Mouse (Mus musculus): ENCODE data around the gene Zdhhc20. TPM values are rescaled to one million over a fixed set of nuclear protein-coding genes. Genes with fewer than 3 reads are reported as not detected.
"Not testable (repeated sequence)": the region's sequence is repeated elsewhere in the genome, so short reads cannot be mapped to it uniquely, and the experiment has no call there.

Gene Zdhhc20
- polyA plus RNA-seq, 1 experiment from 2014 or later, result 43.9 TPM

GRCm38 (mm10) chr14:57852961-57853360, 37.1 kb downstream of the Zdhhc20 start:
- no peaks in the 10 kb centered on the region for H3K27me3 ChIP-seq
- no peak for ATAC-seq
- H3K4me2 ChIP-seq (replicated peaks), result no peak overlapping the region
- no peaks in the 10 kb centered on the region for H3K9me3 ChIP-seq
- no peak overlapping the region for H3K4me3 ChIP-seq (replicated peaks)
- H3K4me1 ChIP-seq (replicated peaks), result no peaks in the 10 kb centered on the region
- WGBS, result 51% methylated on average over 2 of the region's 2 CpGs
- no peak overlapping the region for H3K9ac ChIP-seq (replicated peaks)
- no peak overlapping the region for H3K27ac ChIP-seq
- peaks cover 35% of the 10 kb centered on the region for H3K36me3 ChIP-seq

GRCm38 (mm10) chr14:57850330-57850729, 39.7 kb downstream of the Zdhhc20 start:
- no peak overlapping the region for H3K27ac ChIP-seq
- H3K4me1 ChIP-seq (replicated peaks), result no peaks in the 10 kb centered on the region
- H3K4me2 ChIP-seq (replicated peaks), result no peak overlapping the region
- no peaks in the 10 kb centered on the region for H3K27me3 ChIP-seq
- peaks cover 32% of the 10 kb centered on the region for H3K36me3 ChIP-seq
- WGBS, result 87% methylated on average over 3 of the region's 3 CpGs
- H3K4me3 ChIP-seq (replicated peaks), result no peak overlapping the region
- H3K9me3 ChIP-seq, result no peaks in the 10 kb centered on the region
- H3K9ac ChIP-seq (replicated peaks), result no peak overlapping the region
- no peak for ATAC-seq

GRCm38 (mm10) chr14:57848646-57849045, 41.4 kb downstream of the Zdhhc20 start:
- Histone ChIP-seq H3K27ac (no peak overlapping the region), H3K36me3 (peaks cover 45% of the 10 kb centered on the region), H3K9me3 (no peaks in the 10 kb centered on the region), H3K4me2 (replicated peaks) (no peak overlapping the region), H3K4me3 (replicated peaks) (no peak overlapping the region), H3K4me1 (replicated peaks) (no peaks in the 10 kb centered on the region), H3K27me3 (no peaks in the 10 kb centered on the region), H3K9ac (replicated peaks) (no peak overlapping the region)
- 92% methylated on average over 2 of the region's 2 CpGs for WGBS
- ATAC-seq, result no peak

- 86% methylated on average over 5 of the region's 5 CpGs for whole genome bisulfite sequencing
- H3K4me3 ChIP-seq (replicated peaks); H3K9ac ChIP-seq (replicated peaks); H3K27me3 ChIP-seq; H3K27ac ChIP-seq; ATAC-seq; H3K9me3 ChIP-seq; H3K4me2 ChIP-seq (replicated peaks); H3K4me1 ChIP-seq (replicated peaks): not testable (repeated sequence)
- H3K36me3 ChIP-seq, result peaks cover 43% of the 10 kb centered on the region
These were observed 42.0 kb downstream of the Zdhhc20 start for GRCm38 (mm10) chr14:57848061-57848460.

GRCm38 (mm10) chr14:57844535-57844934, 45.5 kb downstream of the Zdhhc20 start:
- H3K27me3 ChIP-seq, result no peaks in the 10 kb centered on the region
- H3K4me1 ChIP-seq (replicated peaks), result no peaks in the 10 kb centered on the region
- 96% methylated on average over 3 of the region's 3 CpGs for WGBS
- no peak overlapping the region for H3K4me3 ChIP-seq (replicated peaks)
- H3K27ac ChIP-seq, result no peak overlapping the region
- H3K4me2 ChIP-seq (replicated peaks), result no peak overlapping the region
- no peak overlapping the region for H3K9ac ChIP-seq (replicated peaks)
- no peak for ATAC-seq
- no peaks in the 10 kb centered on the region for H3K9me3 ChIP-seq
- H3K36me3 ChIP-seq, result peaks cover 50% of the 10 kb centered on the region

- Histone ChIP-seq H3K4me3 (replicated peaks) (no peak overlapping the region), H3K9ac (replicated peaks) (no peak overlapping the region), H3K4me2 (replicated peaks) (no peak overlapping the region), H3K4me1 (replicated peaks) (no peaks in the 10 kb centered on the region), H3K27me3 (no peaks in the 10 kb centered on the region), H3K27ac (no peak overlapping the region), H3K36me3 (peaks cover 44% of the 10 kb centered on the region), H3K9me3 (no peaks in the 10 kb centered on the region)
- WGBS, result 95% methylated on average over 10 of the region's 10 CpGs
- ATAC-seq, result no peak
These were observed 54.9 kb downstream of the Zdhhc20 start for GRCm38 (mm10) chr14:57835157-57835556.

GRCm38 (mm10) chr14:57833526-57833925, 56.5 kb downstream of the Zdhhc20 start:
- no peaks in the 10 kb centered on the region for H3K27me3 ChIP-seq
- no peak for ATAC-seq
- no peak overlapping the region for H3K4me2 ChIP-seq (replicated peaks)
- no peaks in the 10 kb centered on the region for H3K9me3 ChIP-seq
- no peak overlapping the region for H3K4me3 ChIP-seq (replicated peaks)
- H3K36me3 ChIP-seq, result peaks cover 31% of the 10 kb centered on the region
- H3K9ac ChIP-seq (replicated peaks), result no peak overlapping the region
- no peak overlapping the region for H3K27ac ChIP-seq
- 96% methylated on average over 2 of the region's 2 CpGs for WGBS
- no peaks in the 10 kb centered on the region for H3K4me1 ChIP-seq (replicated peaks)

- no peak for ATAC-seq
- 81% methylated on average over 1 of the region's 1 CpGs for WGBS
- Histone ChIP-seq H3K4me3 (replicated peaks) (peak overlapping the region; percentile 70), H3K27me3 (no peaks in the 10 kb centered on the region), H3K4me1 (replicated peaks) (peaks cover 19% of the 10 kb centered on the region), H3K27ac (peak overlapping the region; percentile 90; the same call in 1 of the 2 replicates), H3K36me3 (no peaks in the 10 kb centered on the region), H3K4me2 (replicated peaks) (peak overlapping the region; percentile 62), H3K9ac (replicated peaks) (peak overlapping the region; percentile 83), H3K9me3 (no peaks in the 10 kb centered on the region)
These were observed 62.8 kb downstream of the Zdhhc20 start for GRCm38 (mm10) chr14:57827284-57827683.

GRCm38 (mm10) chr14:57825788-57826751, 64.0 kb downstream of the Zdhhc20 start, which contains the start of the genes Ska3 and Mrpl57:
Gene Ska3, minus strand, starts transcription at chr14:57826185.
Gene Mrpl57, plus strand, starts transcription at chr14:57826234.
- Histone ChIP-seq H3K4me2 (replicated peaks) (peak within 1 kb of the TSS; percentile 62), H3K4me1 (replicated peaks) (peaks cover 19% of the 10 kb centered on the region), H3K4me3 (replicated peaks) (peak within 1 kb of the TSS; percentile 70), H3K9me3 (no peaks in the 10 kb centered on the region), H3K27ac (peak within 1 kb of the TSS; percentile 90), H3K9ac (replicated peaks) (peak within 1 kb of the TSS; percentile 83), H3K36me3 (peaks cover 5% of the 10 kb centered on the region; the same call in 1 of the 2 replicates), H3K27me3 (no peaks in the 10 kb centered on the region)
- WGBS, result under 1% methylated on average over 96 of the region's 96 CpGs
- peak; percentile 98 for ATAC-seq

GRCm38 (mm10) chr14:57820839-57821238, 69.2 kb downstream of the Zdhhc20 start:
- Histone ChIP-seq H3K4me1 (replicated peaks) (0 out of 2 replicates have a peak, but pooled peaks cover 4% of the 10 kb centered on the region), H3K4me2 (replicated peaks) (no peak overlapping the region), H3K4me3 (replicated peaks) (no peak overlapping the region), H3K27me3 (no peaks in the 10 kb centered on the region), H3K9ac (replicated peaks) (no peak overlapping the region), H3K36me3 (peaks cover 21% of the 10 kb centered on the region; the same call in 1 of the 2 replicates), H3K27ac (no peak overlapping the region), H3K9me3 (no peaks in the 10 kb centered on the region)
- 91% methylated on average over 4 of the region's 4 CpGs for WGBS
- no peak for ATAC-seq

GRCm38 (mm10) chr14:57811844-57812243, 78.2 kb downstream of the Zdhhc20 start:
- no peak overlapping the region for H3K27ac ChIP-seq
- H3K9ac ChIP-seq (replicated peaks), result no peak overlapping the region
- no peak overlapping the region for H3K4me2 ChIP-seq (replicated peaks)
- no peaks in the 10 kb centered on the region for H3K4me1 ChIP-seq (replicated peaks)
- no peaks in the 10 kb centered on the region for H3K9me3 ChIP-seq
- 94% methylated on average over 5 of the region's 5 CpGs for WGBS
- ATAC-seq, result no peak
- H3K27me3 ChIP-seq, result no peaks in the 10 kb centered on the region
- H3K36me3 ChIP-seq, result peaks cover 33% of the 10 kb centered on the region
- no peak overlapping the region for H3K4me3 ChIP-seq (replicated peaks)

GRCm38 (mm10) chr14:57810886-57811285, 79.2 kb downstream of the Zdhhc20 start:
- Histone ChIP-seq H3K9ac (replicated peaks) (no peak overlapping the region), H3K27ac (no peak overlapping the region), H3K36me3 (peaks cover 39% of the 10 kb centered on the region), H3K27me3 (no peaks in the 10 kb centered on the region), H3K4me2 (replicated peaks) (no peak overlapping the region), H3K9me3 (no peaks in the 10 kb centered on the region), H3K4me1 (replicated peaks) (no peaks in the 10 kb centered on the region), H3K4me3 (replicated peaks) (no peak overlapping the region)
- 89% methylated on average over 2 of the region's 2 CpGs for WGBS
- ATAC-seq, result no peak

All from midbrain, embryonic 13.5 days (tissue).